Mouse (Mus musculus): Measurements from ENCODE around the gene Atg10. TPM values are rescaled to one million over a fixed set of nuclear protein-coding genes. Genes with fewer than 3 reads are reported as not detected.
A peak's percentile ranks its signal among the peaks of the same experiment; 100 is the strongest.
"Not testable (repeated sequence)": the region's sequence is repeated elsewhere in the genome, so short reads cannot be mapped to it uniquely, and the experiment has no call there.

Gene Atg10
- polyA plus RNA-seq, 2 experiments: 0.94 to 2.8 TPM

- Histone ChIP-seq H3K4me1 (replicated peaks; ENCODE audit: control insufficient read depth in 2 of 2, insufficient read depth in 2 of 2, low read length in 1 of 2) (peaks cover 0 to 7% of the 10 kb centered on the region in 2 experiments; a peak in 3 of 4 replicates), H3K27ac (no peak overlapping the region), H3K27me3 (ENCODE audit: control insufficient read depth, insufficient read depth, low read length) (no peaks in the 10 kb centered on the region), H3K4me3 (ENCODE audit: insufficient read depth in 1 of 2, low read depth in 2 of 2, low read length in 2 of 2) (no peak overlapping the region), H3K9me3 (ENCODE audit: control insufficient read depth, low read length) (no peaks in the 10 kb centered on the region), H3K36me3 (replicated peaks; ENCODE audit: control insufficient read depth, insufficient read depth, low read depth) (peaks cover 18% of the 10 kb centered on the region), H3K9ac (replicated peaks) (no peak overlapping the region), H3K4me2 (ENCODE audit: low read depth) (no peak overlapping the region)
- WGBS (ENCODE audit: insufficient replicate concordance): 28% methylated on average over 7 of the region's 7 CpGs
- no peak for DNase-seq (ENCODE audit: low read depth in 3 of 3, low spot score in 3 of 3)
- ATAC-seq (ENCODE audit: insufficient read depth): no peak
- TF ChIP-seq EP300 (IDR thresholded peaks at IDR 0.05; ENCODE audit: low read depth): no peak
Measured at GRCm38 (mm10) chr13:90926125-90926765, 297.5 kb downstream of the Atg10 start.

DNA sequence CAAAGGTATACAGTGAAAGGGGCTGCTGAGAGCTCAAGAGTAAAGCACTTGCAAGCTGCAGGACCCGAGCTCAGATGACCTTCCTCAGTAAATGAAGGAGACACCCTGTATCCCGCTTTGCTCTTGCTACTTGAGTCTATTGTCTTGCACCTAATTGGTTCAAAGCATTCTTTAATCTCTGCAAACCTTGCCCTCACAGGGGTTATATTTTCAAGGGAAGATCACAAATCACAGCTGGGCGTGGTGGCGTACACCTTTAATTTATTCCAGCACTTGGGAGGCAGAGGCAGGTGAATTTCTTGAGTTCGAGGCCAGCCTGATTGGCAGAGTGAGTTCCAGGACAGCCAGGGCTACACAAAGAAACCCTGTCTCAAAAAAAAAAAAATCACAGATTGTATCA, 298.6 kb downstream of the Atg10 start:
- no peak overlapping the region; the same call in 1 of the 2 replicates for H3K4me2 ChIP-seq (ENCODE audit: low read depth)
- no peak for TF ChIP-seq EP300 (IDR thresholded peaks at IDR 0.05; ENCODE audit: low read depth)
- no peak for TF ChIP-seq CTCF (IDR thresholded peaks at IDR 0.05; ENCODE audit: low read depth)
- no peak overlapping the region for H3K9ac ChIP-seq (replicated peaks)
- WGBS (ENCODE audit: insufficient replicate concordance): 75% methylated on average over 5 of the region's 5 CpGs
- peaks cover 18% of the 10 kb centered on the region for H3K36me3 ChIP-seq (replicated peaks; ENCODE audit: control insufficient read depth, insufficient read depth, low read depth)
- DNase-seq (ENCODE audit: low read depth in 3 of 3, low spot score in 3 of 3) (no peak), ATAC-seq (ENCODE audit: insufficient read depth) (no peak)
- H3K4me1 ChIP-seq (replicated peaks; ENCODE audit: control insufficient read depth in 2 of 2, insufficient read depth in 2 of 2, low read length in 1 of 2): peaks cover 0 to 7% of the 10 kb centered on the region in 2 experiments; a peak in 3 of 4 replicates
- H3K27me3 ChIP-seq (ENCODE audit: control insufficient read depth, insufficient read depth, low read length): no peaks in the 10 kb centered on the region
- no peaks in the 10 kb centered on the region for H3K9me3 ChIP-seq (ENCODE audit: control insufficient read depth, low read length)
- no peak overlapping the region for H3K27ac ChIP-seq
- H3K4me3 ChIP-seq (ENCODE audit: insufficient read depth in 1 of 2, low read depth in 2 of 2, low read length in 2 of 2): no peak overlapping the region

- Histone ChIP-seq H3K27me3 (ENCODE audit: control insufficient read depth, insufficient read depth, low read length) (no peaks in the 10 kb centered on the region), H3K9ac (replicated peaks) (peak overlapping the region; percentile 87), H3K27ac (peak overlapping the region; percentile 49), H3K36me3 (replicated peaks; ENCODE audit: control insufficient read depth, insufficient read depth, low read depth) (peaks cover 18% of the 10 kb centered on the region), H3K4me2 (ENCODE audit: low read depth) (peak overlapping the region; percentile 80), H3K4me1 (replicated peaks; ENCODE audit: control insufficient read depth in 2 of 2, insufficient read depth in 2 of 2, low read length in 1 of 2) (peaks cover 0 to 9% of the 10 kb centered on the region in 2 experiments; a peak in 3 of 4 replicates), H3K4me3 (ENCODE audit: insufficient read depth in 1 of 2, low read depth in 2 of 2, low read length in 2 of 2) (peak overlapping the region; percentile 91 to 95), H3K9me3 (ENCODE audit: control insufficient read depth, low read length) (no peaks in the 10 kb centered on the region)
- 14% methylated on average over 9 of the region's 9 CpGs for WGBS (ENCODE audit: insufficient replicate concordance)
- no peak for ATAC-seq (ENCODE audit: insufficient read depth)
- TF ChIP-seq EP300 (IDR thresholded peaks at IDR 0.05; ENCODE audit: low read depth) (no peak), CTCF (IDR thresholded peaks at IDR 0.05; ENCODE audit: low read depth) (no peak)
- no peak for DNase-seq (ENCODE audit: low read depth in 3 of 3, low spot score in 3 of 3)
Measured at GRCm38 (mm10) chr13:90924072-90924471, 299.7 kb downstream of the Atg10 start.

DNA sequence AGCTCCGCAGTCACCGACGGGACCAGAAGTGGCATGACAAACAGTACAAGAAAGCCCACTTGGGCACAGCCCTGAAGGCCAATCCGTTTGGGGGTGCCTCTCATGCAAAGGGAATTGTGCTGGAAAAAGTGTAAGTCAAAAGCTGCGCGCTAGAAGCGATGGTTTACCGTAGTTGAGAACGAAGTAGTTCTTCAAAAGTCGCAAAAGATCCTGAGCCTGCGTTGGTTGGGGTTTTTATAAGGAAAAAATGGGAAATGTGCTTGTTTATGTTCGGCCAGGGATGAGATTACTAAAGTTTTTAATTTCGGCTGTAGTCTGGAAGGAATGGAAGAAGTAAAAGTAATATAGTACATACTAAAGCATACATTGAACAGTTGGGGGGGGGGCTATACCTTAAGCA, 300.2 kb downstream of the Atg10 start:
- Histone ChIP-seq H3K4me3 (ENCODE audit: insufficient read depth in 1 of 2, low read depth in 2 of 2, low read length in 2 of 2) (peak overlapping the region; percentile 91 to 95), H3K27ac (peak overlapping the region; percentile 49), H3K9ac (replicated peaks) (peak overlapping the region; percentile 87), H3K36me3 (replicated peaks; ENCODE audit: control insufficient read depth, insufficient read depth, low read depth) (peaks cover 18% of the 10 kb centered on the region), H3K4me2 (ENCODE audit: low read depth) (peak overlapping the region; percentile 80)
- 0% methylated on average over 13 of the region's 13 CpGs for WGBS (ENCODE audit: insufficient replicate concordance)
- H3K4me1 ChIP-seq (replicated peaks; ENCODE audit: control insufficient read depth in 2 of 2, insufficient read depth in 2 of 2, low read length in 1 of 2); ATAC-seq (ENCODE audit: insufficient read depth); H3K27me3 ChIP-seq (ENCODE audit: control insufficient read depth, insufficient read depth, low read length); DNase-seq (ENCODE audit: low read depth in 3 of 3, low spot score in 3 of 3); H3K9me3 ChIP-seq (ENCODE audit: control insufficient read depth, low read length): not testable (repeated sequence)

DNA sequence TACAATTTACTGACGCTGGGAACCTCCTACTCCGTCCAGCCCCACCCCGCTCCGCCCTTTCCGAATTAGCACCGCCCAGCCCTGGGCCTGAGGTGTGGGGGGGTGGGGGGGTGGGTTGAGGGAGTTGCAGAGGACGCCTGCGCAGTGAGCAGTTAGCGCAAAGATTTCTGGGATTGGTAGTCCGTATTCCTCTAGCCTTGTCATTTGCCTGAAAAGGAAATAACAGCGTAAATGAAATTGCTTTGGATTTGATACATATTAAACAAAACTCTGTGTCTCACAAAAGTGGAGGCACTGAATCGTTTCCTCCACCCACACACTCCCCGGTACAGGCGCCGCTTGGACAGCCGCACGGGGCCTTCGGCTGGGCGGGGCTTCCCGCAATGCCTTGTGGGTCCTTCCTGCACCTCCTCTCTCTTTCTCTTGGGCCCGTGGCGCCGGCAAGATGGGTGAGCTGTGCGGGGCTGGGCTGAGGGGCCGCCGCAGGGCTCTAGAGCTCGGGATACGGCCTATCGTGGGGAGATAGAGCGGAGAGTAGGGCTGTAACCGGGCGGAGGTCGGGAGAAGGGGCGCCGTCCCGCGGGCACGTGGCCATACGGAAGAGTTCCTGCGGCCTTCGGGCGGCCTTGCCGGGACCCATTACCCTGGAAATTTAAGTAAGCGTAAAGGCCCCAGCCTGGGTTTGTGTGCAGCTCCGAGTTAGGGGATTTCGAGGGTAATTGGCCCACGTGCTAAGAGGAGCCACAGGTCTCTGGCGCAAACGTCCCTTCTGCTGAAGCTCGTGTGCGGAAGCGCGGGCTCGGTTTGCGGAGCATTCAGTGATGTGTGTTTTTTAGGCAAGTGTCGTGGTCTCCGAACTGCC, 300.8 kb downstream of the Atg10 start, which contains the start of gene Rps23:
Rps23 (plus strand) TSS at position 208 of the 862 bp plus-strand sequence.
- WGBS (ENCODE audit: insufficient replicate concordance): under 1% methylated on average over 57 of the region's 57 CpGs
- peak within 1 kb of the TSS; percentile 49 for H3K27ac ChIP-seq
- TF ChIP-seq EP300 (IDR thresholded peaks at IDR 0.05; ENCODE audit: low read depth) (peak; percentile 72; the same call in 1 of the 2 replicates), CTCF (IDR thresholded peaks at IDR 0.05; ENCODE audit: low read depth) (no peak)
- peak; percentile 97 for ATAC-seq (ENCODE audit: insufficient read depth)
- H3K4me2 ChIP-seq (ENCODE audit: low read depth): peak within 1 kb of the TSS; percentile 80
- H3K9ac ChIP-seq (replicated peaks): peak within 1 kb of the TSS; percentile 87
- H3K4me3 ChIP-seq (ENCODE audit: insufficient read depth in 1 of 2, low read depth in 2 of 2, low read length in 2 of 2): peak within 1 kb of the TSS; percentile 91 to 95
- H3K27me3 ChIP-seq (ENCODE audit: control insufficient read depth, insufficient read depth, low read length): no peaks in the 10 kb centered on the region
- H3K9me3 ChIP-seq (ENCODE audit: control insufficient read depth, low read length): no peaks in the 10 kb centered on the region
- H3K36me3 ChIP-seq (replicated peaks; ENCODE audit: control insufficient read depth, insufficient read depth, low read depth): peaks cover 18% of the 10 kb centered on the region
- peak; percentile 83 to 87 (median 87) for DNase-seq (ENCODE audit: low read depth in 3 of 3, low spot score in 3 of 3)
- peaks cover 0 to 9% of the 10 kb centered on the region in 2 experiments; a peak in 3 of 4 replicates for H3K4me1 ChIP-seq (replicated peaks; ENCODE audit: control insufficient read depth in 2 of 2, insufficient read depth in 2 of 2, low read length in 1 of 2)
